Comparison of ENCODE assay signal across 8 mouse cellular contexts in genomic region chrX:159626907-159627587, GRCm38 (mm10). TPM values are rescaled to one million over a fixed set of nuclear protein-coding genes. Genes with fewer than 3 reads are reported as not detected.
DNase-seq lines count a peak whose midpoint lies in the region; ATAC-seq and TF ChIP-seq lines count a peak whose summit lies in the region.

TSS of gene Sh3kbp1 (plus strand) at chrX:159627272.

- TF ChIP-seq POLR2A in bone marrow, adult 2 months (IDR thresholded peaks at IDR 0.05; ENCODE audit: borderline replicate concordance, control insufficient read depth, low read depth, low read length): no peak
- TF ChIP-seq POLR2A in limb, embryonic 14.5 days (IDR thresholded peaks at IDR 0.05; ENCODE audit: borderline replicate concordance, extremely low read depth, insufficient read depth, insufficient read length): no peak

- 17% methylated on average over 46 of the region's 60 CpGs for WGBS in bone marrow, adult 2 months
- 18% methylated on average over 39 of the region's 60 CpGs for WGBS in embryonic facial prominence, embryonic 15.5 days
- 23% methylated on average over 41 of the region's 60 CpGs for WGBS in limb, embryonic 14.5 days
- 25% methylated on average over 51 of the region's 60 CpGs for WGBS in midbrain, embryonic 15.5 days

- no peaks in the 10 kb centered on the region for H3K36me3 ChIP-seq in embryonic facial prominence, embryonic 15.5 days
- no peaks in the 10 kb centered on the region for H3K36me3 ChIP-seq in limb, embryonic 14.5 days (ENCODE audit: control insufficient read depth, insufficient read depth, low read length)
- no peaks in the 10 kb centered on the region for H3K36me3 ChIP-seq in midbrain, embryonic 15.5 days (replicated peaks)

- 0 out of 2 replicates have a peak, but pooled peaks cover 4% of the 10 kb centered on the region for H3K27me3 ChIP-seq in embryonic facial prominence, embryonic 15.5 days
- no peaks in the 10 kb centered on the region; the same call in 1 of the 2 replicates for H3K27me3 ChIP-seq in limb, embryonic 14.5 days (ENCODE audit: control insufficient read depth, insufficient read depth, low read length)
- peaks cover 3% of the 10 kb centered on the region; the same call in 1 of the 2 replicates for H3K27me3 ChIP-seq in midbrain, embryonic 15.5 days (replicated peaks)

- peak; percentile 20; the same call in 1 of the 2 replicates for TF ChIP-seq CTCF in bone marrow, adult 2 months (IDR thresholded peaks at IDR 0.05; ENCODE audit: control insufficient read depth, insufficient read depth, low read length)

- peak within 1 kb of the TSS; percentile 40 for H3K9ac ChIP-seq in embryonic facial prominence, embryonic 15.5 days
- H3K9ac ChIP-seq in limb, embryonic 14.5 days (ENCODE audit: low read depth, low read length, severe bottlenecking): peak within 1 kb of the TSS; percentile 64
- H3K9ac ChIP-seq in midbrain, embryonic 15.5 days: peak within 1 kb of the TSS; percentile 72

- peak within 1 kb of the TSS; percentile 66 for H3K4me2 ChIP-seq in embryonic facial prominence, embryonic 15.5 days (replicated peaks)
- H3K4me2 ChIP-seq in limb, embryonic 14.5 days (replicated peaks; ENCODE audit: low read depth, low read length, severe bottlenecking): peak within 1 kb of the TSS; percentile 59
- H3K4me2 ChIP-seq in midbrain, embryonic 15.5 days: peak within 1 kb of the TSS; percentile 65

- peak within 1 kb of the TSS; percentile 93 for H3K27ac ChIP-seq in bone marrow, adult 2 months (ENCODE audit: control insufficient read depth, insufficient read depth, low read depth, low read length, poor library complexity)
- peak within 1 kb of the TSS; percentile 58 for H3K27ac ChIP-seq in embryonic facial prominence, embryonic 15.5 days (replicated peaks)
- H3K27ac ChIP-seq in limb, embryonic 14.5 days (replicated peaks; ENCODE audit: low read depth, low read length): peak within 1 kb of the TSS; percentile 67; the same call in 1 of the 2 replicates
- H3K27ac ChIP-seq in midbrain, embryonic 15.5 days: peak within 1 kb of the TSS; percentile 85

- ATAC-seq in embryonic facial prominence, embryonic 15.5 days (ENCODE audit: insufficient number of reproducible peaks, low FRiP score, low TSS enrichment, low read depth): peak; percentile 85
- peak; percentile 87 for ATAC-seq in limb, embryonic 14.5 days (ENCODE audit: low FRiP score, low read depth)
- peak; percentile 90 for ATAC-seq in midbrain, embryonic 15.5 days (replicated peaks)

- H3K4me3 ChIP-seq in bone marrow, adult 2 months (replicated peaks; ENCODE audit: control insufficient read depth, low read depth, low read length): peak within 1 kb of the TSS; percentile 75
- peak within 1 kb of the TSS; percentile 60 for H3K4me3 ChIP-seq in embryonic facial prominence, embryonic 15.5 days (replicated peaks)
- peak within 1 kb of the TSS; percentile 49 for H3K4me3 ChIP-seq in limb, embryonic 14.5 days (replicated peaks; ENCODE audit: low read length)
- peak within 1 kb of the TSS; percentile 70 for H3K4me3 ChIP-seq in midbrain, embryonic 15.5 days

- H3K4me1 ChIP-seq in bone marrow, adult 2 months (ENCODE audit: control insufficient read depth, insufficient read depth, low read length): no peaks in the 10 kb centered on the region; the same call in 1 of the 2 replicates
- H3K4me1 ChIP-seq in embryonic facial prominence, embryonic 15.5 days: 0 out of 2 replicates have a peak, but pooled peaks cover 3% of the 10 kb centered on the region
- no peaks in the 10 kb centered on the region for H3K4me1 ChIP-seq in limb, embryonic 14.5 days (ENCODE audit: control insufficient read depth, insufficient read depth, low read length)
- peaks cover 3% of the 10 kb centered on the region; the same call in 1 of the 2 replicates for H3K4me1 ChIP-seq in midbrain, embryonic 15.5 days

- DNase-seq in A20 (ENCODE audit: low read depth, low spot score): peak; percentile 84
- DNase-seq in heart, adult 8-10 months (ENCODE audit: low spot score): peak; percentile 33
- DNase-seq in kidney, adult 8-10 months: peak; percentile 48 to 56
- peak; percentile 47 for DNase-seq in limb, embryonic 14.5 days (ENCODE audit: low spot score)
- peak; percentile 51 to 52 for DNase-seq in spleen, postnatal 14 days (ENCODE audit: low spot score in 2 of 2)

- no peaks in the 10 kb centered on the region for H3K9me3 ChIP-seq in embryonic facial prominence, embryonic 15.5 days (replicated peaks)
- no peaks in the 10 kb centered on the region for H3K9me3 ChIP-seq in limb, embryonic 14.5 days (ENCODE audit: control insufficient read depth, low read length)
- H3K9me3 ChIP-seq in midbrain, embryonic 15.5 days: no peaks in the 10 kb centered on the region

RNA-seq across cellular contexts. Expression of gene Sh3kbp1, which starts in this region (rescaled TPM):
- 15.7 and 32.2 TPM in 2 replicates for polyA plus RNA-seq in bone marrow, adult 2 months (2011; ENCODE audit: insufficient read depth, insufficient read length, low replicate concordance, missing spikeins)
- polyA plus RNA-seq in embryonic facial prominence, embryonic 15.5 days (2015; fragmentation: Nextera tagmentation; extraction: Ambion mirVana): 39.1 and 40.8 TPM in 2 replicates
- 100 to 1,000 TPM; 114 to 142 (median 125) TPM for total RNA-seq in heart, adult 8-10 months (2022)
- polyA plus RNA-seq in limb, embryonic 14.5 days (2012; rRNA removed): 22.1 and 26.7 TPM in 2 replicates
- polyA plus RNA-seq in limb, embryonic 14.5 days (2014; fragmentation: Nextera tagmentation; extraction: Ambion mirVana): 46.4 and 49.8 TPM in 2 replicates
- polyA plus RNA-seq in midbrain, embryonic 15.5 days (2015; fragmentation: Nextera tagmentation; extraction: Ambion mirVana): 44.5 TPM in 2 replicates

Comparison
In these comparisons a context has a peak if more than half of its experiments do, and no peak if none do; other contexts are left out.
1. Peak in every context shown above with its lines: DNase-seq, ATAC-seq, H3K4me3 ChIP-seq and H3K27ac ChIP-seq.
2. DNase-seq: peak in every context shown above with its lines; median percentile 84 in A20; 52 in kidney, adult 8-10 months; 52 in spleen, postnatal 14 days; 47 in limb, embryonic 14.5 days; 33 in heart, adult 8-10 months.